Mouse (Mus musculus): ENCODE results near the gene Dyrk1a. TPM values are rescaled to one million over a fixed set of nuclear protein-coding genes. Genes with fewer than 3 reads are reported as not detected.

Gene Dyrk1a
- total and polyA plus RNA-seq, 3 experiments, result 32.4 to 53.7 (median 40.4) TPM

GRCm38 (mm10) chr16:94560618-94561017 is 9.2 kb upstream of the Dyrk1a start:
- Histone ChIP-seq H3K4me2 (ENCODE audit: insufficient read depth, low read depth, poor library complexity, severe bottlenecking) (no peak overlapping the region), H3K9ac (ENCODE audit: insufficient read depth, low read depth) (no peak overlapping the region), H3K36me3 (replicated peaks in 1 of 2; ENCODE audit: control insufficient read depth in 1 of 2, insufficient read depth in 1 of 2, low read length in 1 of 2) (no peaks in the 10 kb centered on the region), H3K27me3 (replicated peaks) (no peaks in the 10 kb centered on the region), H3K9me3 (replicated peaks; ENCODE audit: low read length) (peaks cover 2% of the 10 kb centered on the region), H3K4me1 (ENCODE audit: control insufficient read depth in 1 of 2, insufficient read depth in 2 of 2) (no peaks in the 10 kb centered on the region), H3K27ac (ENCODE audit: insufficient read depth, low read depth) (no peak overlapping the region), H3K4me3 (replicated peaks in 1 of 3; ENCODE audit: low read depth in 2 of 3, low read length in 2 of 3, poor library complexity in 1 of 3) (no peak overlapping the region), H3K79me2 (replicated peaks; ENCODE audit: control insufficient read depth, extremely low read depth, insufficient read depth, poor library complexity, severe bottlenecking) (no peaks in the 10 kb centered on the region)
- dilution Hi-C loops (cut with MboI; ENCODE audit: extremely low pct_ligation_motif_present, extremely low pct_unique_long_range_greater_than_20kb, low sequenced_read_pairs), result no loop called here
- in situ Hi-C loops (cut with MboI; ENCODE audit: low pct_ligation_motif_present, low pct_unique_long_range_greater_than_20kb, low sequenced_read_pairs), result no loop called here
- TF ChIP-seq ZMIZ1 (IDR thresholded peaks at IDR 0.05; ENCODE audit: low read depth, low read length) (no peak), KAT2A (IDR thresholded peaks at IDR 0.05; ENCODE audit: insufficient replicate concordance, low read length) (no peak), SMC3 (IDR thresholded peaks at IDR 0.05; ENCODE audit: low read depth, low read length) (no peak), TBP (conservative IDR thresholded peaks at IDR 0.05; ENCODE audit: low read depth, low read length) (no peak), UBTF (IDR thresholded peaks at IDR 0.05; ENCODE audit: low read depth, low read length) (no peak), ZKSCAN1 (IDR thresholded peaks at IDR 0.05; ENCODE audit: borderline replicate concordance, low read depth, low read length) (no peak), ZNF384 (IDR thresholded peaks at IDR 0.05; ENCODE audit: low read depth, low read length) (no peak), CHD2 (IDR thresholded peaks at IDR 0.05; ENCODE audit: low read length) (no peak), USF1 (IDR thresholded peaks at IDR 0.05; ENCODE audit: low read depth, low read length) (no peak)
- no peak for DNase-seq (ENCODE audit: extremely low read depth)

DNA sequence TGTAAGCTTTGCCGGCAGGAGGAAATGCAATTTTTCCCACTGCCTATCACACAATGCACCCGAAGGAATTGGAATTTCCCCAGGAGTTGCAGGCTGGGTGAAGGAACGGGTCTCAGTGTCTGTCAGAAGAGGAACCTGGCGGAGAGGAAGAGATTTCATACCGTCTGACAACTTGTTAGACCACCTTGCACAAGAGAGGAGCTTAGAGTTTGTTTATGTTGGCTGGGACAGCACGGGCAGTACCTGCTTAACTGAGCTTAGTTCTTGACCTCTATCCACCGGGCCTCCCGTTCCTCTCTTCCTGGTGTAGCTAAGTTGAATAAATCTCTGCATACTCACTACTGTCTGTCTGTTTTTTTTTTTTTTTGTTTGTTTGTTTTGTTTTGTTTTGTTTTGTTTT is 3.7 kb upstream of the Dyrk1a start:
- no peaks in the 10 kb centered on the region for H3K36me3 ChIP-seq (replicated peaks in 1 of 2; ENCODE audit: control insufficient read depth in 1 of 2, insufficient read depth in 1 of 2, low read length in 1 of 2)
- dilution Hi-C loops (cut with MboI; ENCODE audit: extremely low pct_ligation_motif_present, extremely low pct_unique_long_range_greater_than_20kb, low sequenced_read_pairs), result no loop called here
- in situ Hi-C loops (cut with MboI; ENCODE audit: low pct_ligation_motif_present, low pct_unique_long_range_greater_than_20kb, low sequenced_read_pairs), result no loop called here

DNA sequence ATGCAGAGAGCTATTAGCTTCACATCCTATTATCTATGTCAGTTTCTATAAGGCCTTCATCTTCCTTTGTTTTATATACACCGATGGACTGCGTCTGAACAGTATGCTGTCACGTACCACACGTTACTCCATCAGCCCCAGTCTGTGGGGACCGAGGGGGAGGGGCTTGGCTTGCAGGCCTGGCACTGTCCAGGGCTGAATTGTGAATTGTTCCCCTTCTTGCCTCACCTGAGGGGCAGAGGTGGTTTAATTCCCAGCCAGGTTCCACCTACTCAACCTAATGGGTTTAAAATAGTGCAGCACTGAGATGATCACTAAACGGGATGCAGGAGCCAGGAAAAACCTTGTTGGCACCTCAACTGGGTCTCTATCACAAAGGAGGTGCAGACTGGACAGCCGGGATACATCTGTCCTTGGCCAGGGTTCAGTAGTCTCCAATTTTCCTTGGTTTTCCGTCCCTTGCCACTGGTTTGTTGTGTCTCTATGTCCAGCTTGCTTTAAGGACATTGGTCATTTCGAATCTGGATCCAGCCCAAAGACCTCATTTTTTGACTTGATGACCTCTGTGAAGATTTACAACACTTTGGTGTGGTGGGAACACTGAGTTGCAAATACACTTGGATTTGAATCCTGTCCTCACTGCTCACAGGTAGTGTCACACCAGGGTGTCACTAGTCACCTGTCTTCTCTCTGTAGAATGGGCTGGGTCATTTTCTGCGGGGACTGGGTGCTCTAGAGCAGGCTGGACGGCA is 2.8 kb upstream of the Dyrk1a start:
- H3K4me3 ChIP-seq (replicated peaks in 1 of 3; ENCODE audit: low read depth in 2 of 3, low read length in 2 of 3, poor library complexity in 1 of 3), result no peak overlapping the region
- in situ Hi-C loops (cut with MboI; ENCODE audit: low pct_ligation_motif_present, low pct_unique_long_range_greater_than_20kb, low sequenced_read_pairs) (no loop called here), dilution Hi-C loops (cut with MboI; ENCODE audit: extremely low pct_ligation_motif_present, extremely low pct_unique_long_range_greater_than_20kb, low sequenced_read_pairs) (no loop called here)

More for the DNA sequence above, 3.7 kb upstream of the Dyrk1a start:
- Histone ChIP-seq H3K9me3 (replicated peaks; ENCODE audit: low read length) (peaks cover 2% of the 10 kb centered on the region), H3K4me1 (ENCODE audit: control insufficient read depth in 1 of 2, insufficient read depth in 2 of 2) (peaks cover 2 to 13% of the 10 kb centered on the region in 2 experiments; a peak in 2 of 4 replicates), H3K27ac (ENCODE audit: insufficient read depth, low read depth) (no peak overlapping the region), H3K27me3 (replicated peaks) (no peaks in the 10 kb centered on the region), H3K79me2 (replicated peaks; ENCODE audit: control insufficient read depth, extremely low read depth, insufficient read depth, poor library complexity, severe bottlenecking) (peaks cover 14% of the 10 kb centered on the region), H3K9ac (ENCODE audit: insufficient read depth, low read depth) (no peak overlapping the region), H3K4me2 (ENCODE audit: insufficient read depth, low read depth, poor library complexity, severe bottlenecking) (no peak overlapping the region), H3K4me3 (replicated peaks in 1 of 3; ENCODE audit: low read depth in 2 of 3, low read length in 2 of 3, poor library complexity in 1 of 3) (no peak overlapping the region)
- TF ChIP-seq USF2 (conservative IDR thresholded peaks at IDR 0.05; ENCODE audit: low read depth, low read length), result no peak
- no peak for TF ChIP-seq CHD1 (IDR thresholded peaks at IDR 0.05; ENCODE audit: low read depth, low read length)
- no peak for DNase-seq (ENCODE audit: extremely low read depth)

More for the DNA sequence above, 2.8 kb upstream of the Dyrk1a start:
- Histone ChIP-seq H3K36me3 (replicated peaks in 1 of 2; ENCODE audit: control insufficient read depth in 1 of 2, insufficient read depth in 1 of 2, low read length in 1 of 2) (no peaks in the 10 kb centered on the region), H3K27me3 (replicated peaks) (no peaks in the 10 kb centered on the region), H3K79me2 (replicated peaks; ENCODE audit: control insufficient read depth, extremely low read depth, insufficient read depth, poor library complexity, severe bottlenecking) (peaks cover 22% of the 10 kb centered on the region), H3K9ac (ENCODE audit: insufficient read depth, low read depth) (no peak overlapping the region), H3K27ac (ENCODE audit: insufficient read depth, low read depth) (no peak overlapping the region), H3K4me2 (ENCODE audit: insufficient read depth, low read depth, poor library complexity, severe bottlenecking) (no peak overlapping the region), H3K4me1 (ENCODE audit: control insufficient read depth in 1 of 2, insufficient read depth in 2 of 2) (peaks cover 2 to 13% of the 10 kb centered on the region in 2 experiments; a peak in 2 of 4 replicates), H3K9me3 (replicated peaks; ENCODE audit: low read length) (peaks cover 2% of the 10 kb centered on the region)
- no peak for DNase-seq (ENCODE audit: extremely low read depth)
- TF ChIP-seq USF1 (IDR thresholded peaks at IDR 0.05; ENCODE audit: low read depth, low read length), result no peak
- no peak for TF ChIP-seq KAT2A (IDR thresholded peaks at IDR 0.05; ENCODE audit: insufficient replicate concordance, low read length)
- no peak for TF ChIP-seq CTCF (conservative IDR thresholded peaks at IDR 0.05 in 1 of 2, IDR thresholded peaks at IDR 0.05 in 1 of 2; ENCODE audit: low read depth in 2 of 2, low read length in 2 of 2)
- TF ChIP-seq ZMIZ1 (IDR thresholded peaks at IDR 0.05; ENCODE audit: low read depth, low read length), result no peak
- no peak for TF ChIP-seq MAFK (IDR thresholded peaks at IDR 0.05; ENCODE audit: insufficient replicate concordance, low read length)
- no peak for TF ChIP-seq TCF12 (IDR thresholded peaks at IDR 0.05; ENCODE audit: low read depth, low read length)
- TF ChIP-seq RCOR1 (conservative IDR thresholded peaks at IDR 0.05; ENCODE audit: low read depth, low read length), result no peak
- no peak for TF ChIP-seq SIN3A (IDR thresholded peaks at IDR 0.05; ENCODE audit: low read length)
